In genomic region chr3:122200017-122200416, GRCm38 (mm10) we compare ENCODE assay signal across 20 mouse cellular contexts. TPM values are rescaled to one million over a fixed set of nuclear protein-coding genes. Genes with fewer than 3 reads are reported as not detected.
DNase-seq lines count a peak whose midpoint lies in the region; ATAC-seq and TF ChIP-seq lines count a peak whose summit lies in the region.
"Had no signal": no experiment of that assay in that cellular context is flagged by ENCODE, and none has a peak within 500 bp of the region (broad histone marks: within the 10 kb centered on the region; RNA-seq: fewer than 3 reads in every experiment).

No protein-coding gene starts in this region.

- 77% methylated on average over 5 of the region's 5 CpGs for WGBS in forebrain, postnatal 0 days
- WGBS in forebrain, embryonic 10.5 days, result 81% methylated on average over 5 of the region's 5 CpGs
- WGBS in liver, adult 2 months, result 56% methylated on average over 5 of the region's 5 CpGs
- WGBS in stomach, embryonic 14.5 days, result 86% methylated on average over 5 of the region's 5 CpGs
- WGBS in stomach, postnatal 0 days, result 78% methylated on average over 5 of the region's 5 CpGs
- 88% methylated on average over 5 of the region's 5 CpGs for WGBS in forebrain, embryonic 13.5 days

- no peaks in the 10 kb centered on the region for H3K9me3 ChIP-seq in forebrain, postnatal 0 days (ENCODE audit: low read length)
- H3K9me3 ChIP-seq in forebrain, embryonic 10.5 days, result no peaks in the 10 kb centered on the region
- no peaks in the 10 kb centered on the region for H3K9me3 ChIP-seq in stomach, embryonic 14.5 days (ENCODE audit: control insufficient read depth, low read depth, low read length)
- H3K9me3 ChIP-seq in stomach, postnatal 0 days (ENCODE audit: control insufficient read depth, low read length), result no peaks in the 10 kb centered on the region
- H3K9me3 ChIP-seq in forebrain, embryonic 13.5 days (replicated peaks), result no peaks in the 10 kb centered on the region
- H3K9me3 ChIP-seq: limb, embryonic 12.5 days; midbrain, embryonic 12.5 days had no signal

- H3K27ac ChIP-seq in forebrain, postnatal 0 days (ENCODE audit: low read depth, low read length), result no peak overlapping the region; the same call in 1 of the 2 replicates
- H3K27ac ChIP-seq in forebrain, embryonic 10.5 days, result no peak overlapping the region
- H3K27ac ChIP-seq in liver, adult 2 months (replicated peaks; ENCODE audit: insufficient read depth, low read depth, low read length), result peak overlapping the region; percentile 82
- peak overlapping the region; percentile 52; the same call in 1 of the 2 replicates for H3K27ac ChIP-seq in stomach, embryonic 14.5 days (ENCODE audit: low read length)
- H3K27ac ChIP-seq in stomach, postnatal 0 days (replicated peaks), result no peak overlapping the region; the same call in 1 of the 2 replicates
- H3K27ac ChIP-seq in forebrain, embryonic 13.5 days, result no peak overlapping the region
- H3K27ac ChIP-seq: hindbrain, postnatal 0 days; limb, embryonic 12.5 days; macrophage; midbrain, embryonic 12.5 days had no signal

- TF ChIP-seq CTCF in forebrain, postnatal 0 days (IDR thresholded peaks at IDR 0.05; ENCODE audit: low read depth), result no peak
- TF ChIP-seq CTCF in liver, adult 2 months (IDR thresholded peaks at IDR 0.05; ENCODE audit: low read depth, low read length), result no peak
- TF ChIP-seq CTCF in stomach, postnatal 0 days (IDR thresholded peaks at IDR 0.05; ENCODE audit: low read depth), result no peak

- no peaks in the 10 kb centered on the region for H3K4me1 ChIP-seq in forebrain, postnatal 0 days (ENCODE audit: insufficient read depth)
- H3K4me1 ChIP-seq in forebrain, embryonic 10.5 days, result peaks cover 27% of the 10 kb centered on the region
- H3K4me1 ChIP-seq in liver, adult 2 months (ENCODE audit: control insufficient read depth, insufficient read depth, low read length), result peaks cover 35% of the 10 kb centered on the region
- H3K4me1 ChIP-seq in stomach, embryonic 14.5 days (ENCODE audit: control insufficient read depth, insufficient read depth, low read length), result peaks cover 10% of the 10 kb centered on the region; the same call in 1 of the 2 replicates
- no peaks in the 10 kb centered on the region; the same call in 1 of the 2 replicates for H3K4me1 ChIP-seq in stomach, postnatal 0 days (replicated peaks; ENCODE audit: control insufficient read depth, insufficient read depth)
- H3K4me1 ChIP-seq in forebrain, embryonic 13.5 days, result peaks cover 11% of the 10 kb centered on the region

- no peaks in the 10 kb centered on the region for H3K27me3 ChIP-seq in forebrain, postnatal 0 days (ENCODE audit: insufficient read depth, low read length)
- H3K27me3 ChIP-seq in forebrain, embryonic 10.5 days (ENCODE audit: poor library complexity, severe bottlenecking), result no peaks in the 10 kb centered on the region
- no peaks in the 10 kb centered on the region for H3K27me3 ChIP-seq in liver, adult 2 months (ENCODE audit: control insufficient read depth, insufficient read depth, low read length)
- no peaks in the 10 kb centered on the region for H3K27me3 ChIP-seq in stomach, embryonic 14.5 days (ENCODE audit: control insufficient read depth, insufficient read depth, low read length)
- no peaks in the 10 kb centered on the region for H3K27me3 ChIP-seq in stomach, postnatal 0 days (ENCODE audit: control insufficient read depth, insufficient read depth, low read length)
- H3K27me3 ChIP-seq in forebrain, embryonic 13.5 days, result no peaks in the 10 kb centered on the region
- H3K27me3 ChIP-seq: limb, embryonic 12.5 days; midbrain, embryonic 12.5 days had no signal

- TF ChIP-seq EP300 in stomach, postnatal 0 days (optimal IDR thresholded peaks at IDR 0.05), result no peak

- ATAC-seq in forebrain, postnatal 0 days, result peak; percentile 23; the same call in 1 of the 2 replicates
- ATAC-seq in stomach, embryonic 14.5 days (ENCODE audit: insufficient number of reproducible peaks, insufficient read depth, low FRiP score, low read depth), result no peak
- ATAC-seq in stomach, postnatal 0 days (ENCODE audit: low FRiP score, low TSS enrichment), result no peak
- no peak for ATAC-seq in forebrain, embryonic 13.5 days

- no peak for TF ChIP-seq POLR2A in liver, adult 2 months (IDR thresholded peaks at IDR 0.05; ENCODE audit: extremely low read depth, insufficient read depth, low read length)

- no peaks in the 10 kb centered on the region for H3K36me3 ChIP-seq in forebrain, postnatal 0 days (ENCODE audit: insufficient read depth)
- no peaks in the 10 kb centered on the region for H3K36me3 ChIP-seq in forebrain, embryonic 10.5 days (replicated peaks)
- H3K36me3 ChIP-seq in liver, adult 2 months (ENCODE audit: control insufficient read depth, insufficient read depth, low read length), result no peaks in the 10 kb centered on the region
- no peaks in the 10 kb centered on the region for H3K36me3 ChIP-seq in stomach, embryonic 14.5 days (ENCODE audit: control insufficient read depth, insufficient read depth, low read length)
- no peaks in the 10 kb centered on the region for H3K36me3 ChIP-seq in stomach, postnatal 0 days (ENCODE audit: control insufficient read depth, insufficient read depth, low read length)
- no peaks in the 10 kb centered on the region for H3K36me3 ChIP-seq in forebrain, embryonic 13.5 days (ENCODE audit: poor library complexity, severe bottlenecking)
- H3K36me3 ChIP-seq: limb, embryonic 12.5 days; midbrain, embryonic 12.5 days had no signal

- no peak overlapping the region for H3K4me2 ChIP-seq in forebrain, postnatal 0 days (ENCODE audit: low read depth)
- no peak overlapping the region for H3K4me2 ChIP-seq in stomach, embryonic 14.5 days (replicated peaks; ENCODE audit: low read depth, low read length)
- no peak overlapping the region for H3K4me2 ChIP-seq in stomach, postnatal 0 days (replicated peaks; ENCODE audit: low read depth)
- no peak overlapping the region for H3K4me2 ChIP-seq in forebrain, embryonic 13.5 days
- H3K4me2 ChIP-seq: limb, embryonic 12.5 days; midbrain, embryonic 12.5 days had no signal

- no peaks in the 10 kb centered on the region for H3K79me2 ChIP-seq in liver, adult 2 months (ENCODE audit: control insufficient read depth, insufficient read depth, low read length)

- H3K4me3 ChIP-seq in forebrain, postnatal 0 days (ENCODE audit: low read depth, low read length), result no peak overlapping the region
- no peak overlapping the region for H3K4me3 ChIP-seq in forebrain, embryonic 10.5 days
- H3K4me3 ChIP-seq in liver, adult 2 months (ENCODE audit: insufficient read depth, low read depth, low read length), result no peak overlapping the region
- H3K4me3 ChIP-seq in stomach, embryonic 14.5 days (ENCODE audit: low read depth, low read length), result no peak overlapping the region
- H3K4me3 ChIP-seq in stomach, postnatal 0 days (ENCODE audit: low read depth, low read length), result no peak overlapping the region
- H3K4me3 ChIP-seq in forebrain, embryonic 13.5 days, result no peak overlapping the region
- H3K4me3 ChIP-seq: erythroblast, embryonic 14.5 days; limb, embryonic 12.5 days; midbrain, embryonic 12.5 days had no signal

- no peak for DNase-seq in forebrain, postnatal 0 days
- no peak for DNase-seq in forebrain, embryonic 10.5 days (ENCODE audit: extremely low spot score, low spot score)
- peak; percentile 82 for DNase-seq in liver, adult 2 months (ENCODE audit: extremely low read depth, low read depth, low spot score)
- DNase-seq in liver, result no peak
- DNase-seq in stomach, postnatal 0 days (ENCODE audit: low spot score), result no peak
- DNase-seq in c-Kit-positive CD71-positive TER-119-positive erythroid progenitor cells, embryonic 14.5 days (ENCODE audit: low spot score), result no peak
- DNase-seq: adrenal gland, adult 2 months; cerebellum, adult 11 months; cerebellum, postnatal 25 days; heart, adult 18-20 months; heart, postnatal 4 days; right cerebral cortex, postnatal 14 days; thymus, postnatal 36 days had no signal

- H3K9ac ChIP-seq in forebrain, postnatal 0 days, result no peak overlapping the region
- H3K9ac ChIP-seq in liver, adult 2 months (ENCODE audit: low read depth, low read length), result no peak overlapping the region
- H3K9ac ChIP-seq in stomach, embryonic 14.5 days (replicated peaks; ENCODE audit: low read depth, low read length), result no peak overlapping the region
- H3K9ac ChIP-seq in stomach, postnatal 0 days (ENCODE audit: low read length), result no peak overlapping the region
- H3K9ac ChIP-seq in forebrain, embryonic 13.5 days, result no peak overlapping the region
- H3K9ac ChIP-seq: limb, embryonic 12.5 days; midbrain, embryonic 12.5 days had no signal

RNA-seq across cellular contexts. Expression of gene Gclm, which starts 45.3 kb away (rescaled TPM):
- 20.5 and 29.4 TPM in 2 replicates for total RNA-seq in forebrain, postnatal 0 days (2014; rRNA removed)
- 40.1 and 58.3 TPM in 2 replicates for polyA plus RNA-seq in forebrain, postnatal 0 days (2015; fragmentation: Nextera tagmentation; extraction: Ambion mirVana)
- 42.8 and 45.1 TPM in 2 replicates for polyA plus RNA-seq in forebrain, embryonic 10.5 days (2016; fragmentation: Nextera tagmentation; extraction: Ambion mirVana)
- total RNA-seq in liver, adult 2 months (2014; rRNA removed), result 57.6 and 116 TPM in 2 replicates
- 236 and 311 TPM in 2 replicates for polyA plus RNA-seq in liver, adult 2 months (2012; rRNA removed)
- polyA plus RNA-seq in stomach, embryonic 14.5 days (2014; fragmentation: Nextera tagmentation; extraction: Ambion mirVana), result 60.5 and 66.8 TPM in 2 replicates
- 148 and 155 TPM in 2 replicates for polyA plus RNA-seq in stomach, postnatal 0 days (2015; fragmentation: Nextera tagmentation; extraction: Ambion mirVana)
- polyA plus RNA-seq in forebrain, embryonic 13.5 days (2015; fragmentation: Nextera tagmentation; extraction: Ambion mirVana), result 48.0 and 51.2 TPM in 2 replicates

Comparison
In these comparisons a context has a peak if more than half of its experiments do, and no peak if none do; other contexts are left out.
1. H3K27ac ChIP-seq: peak in liver, adult 2 months (single experiment) and stomach, embryonic 14.5 days (single experiment); none in forebrain, postnatal 0 days (single experiment), forebrain, embryonic 10.5 days (single experiment), stomach, postnatal 0 days (single experiment) and forebrain, embryonic 13.5 days (single experiment).